Mouse (Mus musculus): Measurements from ENCODE around the gene Rpl15.
"Not testable (repeated sequence)": the region's sequence is repeated elsewhere in the genome, so short reads cannot be mapped to it uniquely, and the experiment has no call there.

Rpl15 gene

DNA sequence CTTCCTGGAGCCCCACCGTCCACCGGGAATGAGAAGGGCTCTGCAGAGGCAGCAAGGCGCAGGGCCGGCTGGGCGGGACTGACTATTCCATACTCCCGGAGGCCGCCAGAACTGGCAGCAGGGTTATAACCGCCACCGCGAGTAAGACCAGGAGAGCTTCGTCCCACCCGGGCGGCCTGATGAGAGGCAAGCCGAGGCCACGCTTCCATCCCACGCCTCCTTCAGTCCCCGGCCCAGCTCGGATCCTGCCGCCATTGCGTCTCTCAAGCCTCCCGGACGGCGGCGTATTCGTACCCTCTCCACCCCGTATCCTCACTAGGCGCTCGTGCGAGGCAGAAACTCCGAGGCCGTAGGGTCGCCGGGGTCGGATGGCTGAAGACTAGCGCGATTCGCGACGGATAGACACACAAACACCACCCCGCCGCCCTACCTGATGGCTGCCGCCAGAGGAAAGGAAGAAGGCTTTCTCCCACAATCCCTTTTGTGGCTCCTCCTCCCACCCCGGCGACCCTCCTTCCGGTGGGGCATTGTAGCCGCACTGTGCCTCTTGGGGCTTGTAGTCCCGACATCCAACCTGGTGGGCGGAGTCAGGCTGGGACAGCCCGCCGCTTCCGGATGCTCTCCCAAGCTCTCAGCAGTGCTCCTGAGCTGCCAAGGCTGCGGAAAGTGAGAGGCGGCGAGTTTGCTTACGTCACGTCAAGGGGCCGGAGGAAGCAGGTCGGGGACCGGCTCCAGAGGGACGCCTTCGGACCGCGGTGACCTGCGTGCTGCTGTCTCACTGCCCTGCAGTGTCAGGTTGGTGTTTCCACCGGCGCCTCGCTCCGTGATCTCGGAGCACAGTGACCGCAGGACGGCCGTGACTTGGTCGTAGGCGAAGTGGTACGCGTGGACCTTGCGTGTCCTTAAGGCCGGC is at the start of gene Rpl15, which contains the start of gene Nkiras1:
Gene Rpl15 (minus strand): TSS at position 863 of the 913 bp plus-strand sequence.
Gene Nkiras1 (plus strand): TSS at position 608 of the 913 bp plus-strand sequence.
- peak; percentile 98 for DNase-seq (ENCODE audit: low spot score)

- no peak for DNase-seq (ENCODE audit: low spot score)
Observed at GRCm38 (mm10) chr14:18317457-18318411, 46.5 kb upstream of the Rpl15 start.

DNA sequence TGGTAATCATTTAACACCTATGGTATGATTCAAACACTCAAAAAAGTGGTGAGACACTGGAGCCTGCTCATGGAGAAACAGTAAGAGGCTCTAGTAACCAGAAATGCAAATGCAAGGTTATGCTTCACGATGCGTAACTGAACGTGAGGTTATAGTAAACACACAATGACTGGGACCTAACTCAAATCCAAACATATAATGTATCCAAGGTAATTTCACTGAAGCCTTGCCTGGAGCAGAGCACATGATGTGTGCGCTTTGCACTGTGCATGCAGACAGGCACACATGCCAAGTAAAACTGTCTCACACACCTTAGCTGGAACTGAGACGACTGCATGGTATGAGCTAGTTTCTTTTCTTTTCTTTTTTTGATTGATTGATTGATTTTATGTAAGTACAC is 33.0 kb upstream of the Rpl15 start:
- DNase-seq (ENCODE audit: low spot score): no peak

- no peak for DNase-seq (ENCODE audit: low spot score)
Observed at GRCm38 (mm10) chr14:18303262-18303661, 32.1 kb upstream of the Rpl15 start.

- DNase-seq (ENCODE audit: low spot score): no peak
Observed at GRCm38 (mm10) chr14:18302750-18303149, 31.6 kb upstream of the Rpl15 start.

- DNase-seq (ENCODE audit: low spot score): no peak
Observed at GRCm38 (mm10) chr14:18301591-18301990, 30.4 kb upstream of the Rpl15 start.

GRCm38 (mm10) chr14:18300676-18301075 is 29.5 kb upstream of the Rpl15 start:
- no peak for DNase-seq (ENCODE audit: low spot score)

DNA sequence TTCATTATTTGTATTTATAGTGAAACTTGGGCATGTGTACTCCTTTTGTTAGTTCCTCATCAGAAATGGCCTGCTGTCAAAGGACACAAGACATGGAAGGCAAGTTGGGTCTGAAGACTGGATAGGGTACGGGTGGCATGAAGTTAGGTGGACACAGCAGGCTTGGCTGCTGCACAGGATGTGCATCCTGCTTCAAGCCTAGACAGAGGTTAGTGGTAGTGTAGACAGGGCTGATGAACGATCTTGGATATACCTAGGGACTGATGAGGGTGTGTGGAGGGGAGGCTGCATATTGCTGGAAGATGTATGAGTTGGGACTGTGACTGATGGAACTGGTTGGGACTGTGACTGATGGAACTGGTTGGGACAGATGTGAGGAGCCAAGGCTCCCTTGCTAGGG is 27.7 kb upstream of the Rpl15 start:
- no peak for DNase-seq (ENCODE audit: low spot score)

DNA sequence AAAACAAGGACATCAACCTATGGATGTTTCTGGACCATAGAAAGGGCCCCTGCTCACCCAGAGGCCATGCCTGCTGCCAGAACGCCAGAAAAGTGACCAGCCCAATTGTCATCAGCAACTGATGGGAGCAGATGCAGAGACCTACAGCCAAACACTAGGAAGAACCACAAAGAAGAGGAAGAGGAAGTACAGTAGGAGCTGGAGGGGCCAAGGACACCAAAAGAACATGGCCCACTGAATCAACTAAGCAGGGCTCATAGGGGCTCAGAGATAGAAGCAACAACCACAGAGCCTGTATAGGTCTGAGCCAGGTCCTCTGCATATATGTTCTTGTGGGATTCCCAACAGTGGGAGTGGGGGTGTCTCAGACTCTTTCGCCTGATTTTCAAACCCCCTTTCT is 26.2 kb upstream of the Rpl15 start:
- no peak for DNase-seq (ENCODE audit: low spot score)

- no peak for DNase-seq (ENCODE audit: low spot score)
Observed at GRCm38 (mm10) chr14:18292578-18292977, 21.4 kb upstream of the Rpl15 start.

DNA sequence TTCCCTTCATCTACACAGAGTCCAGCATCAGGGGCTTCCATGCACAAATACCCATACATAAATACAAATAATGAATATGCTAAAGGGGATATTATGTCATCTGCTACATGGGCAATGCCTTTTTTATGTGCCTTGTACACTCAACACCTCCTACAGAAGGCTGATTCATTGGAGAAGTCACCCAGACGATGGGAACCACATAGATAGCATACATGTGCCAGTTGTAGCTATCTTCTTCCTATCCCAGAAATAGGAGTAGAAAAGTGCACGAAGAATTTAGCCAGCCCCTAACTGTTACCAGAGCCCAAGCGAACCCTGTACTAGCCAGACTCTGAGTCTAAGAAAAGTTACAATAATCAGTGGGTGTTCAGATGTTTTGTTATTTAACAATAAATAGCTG is 20.9 kb upstream of the Rpl15 start:
- DNase-seq (ENCODE audit: low spot score): no peak

- no peak for DNase-seq (ENCODE audit: low spot score)
Observed at GRCm38 (mm10) chr14:18287391-18287790, 16.2 kb upstream of the Rpl15 start.

DNA sequence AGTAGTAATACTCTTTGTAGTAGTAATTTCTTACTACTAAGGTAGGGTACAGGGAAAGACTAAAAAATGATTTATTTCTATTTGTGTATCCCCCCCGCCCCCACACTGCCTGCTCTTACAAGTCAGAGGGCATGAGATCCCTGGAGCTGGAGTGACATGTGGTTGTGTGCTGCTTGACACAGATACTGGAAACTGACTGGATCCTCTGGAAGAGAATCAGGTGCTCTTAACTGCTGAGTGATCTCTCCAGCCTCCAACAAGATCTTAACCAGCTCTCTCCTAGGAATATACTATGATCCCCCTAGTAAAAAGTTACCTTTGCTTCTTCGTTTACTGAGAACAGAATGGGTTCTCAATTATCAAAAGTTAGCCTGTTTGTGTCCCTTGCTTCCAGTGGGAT is 15.2 kb upstream of the Rpl15 start:
- no peak for DNase-seq (ENCODE audit: low spot score)

DNA sequence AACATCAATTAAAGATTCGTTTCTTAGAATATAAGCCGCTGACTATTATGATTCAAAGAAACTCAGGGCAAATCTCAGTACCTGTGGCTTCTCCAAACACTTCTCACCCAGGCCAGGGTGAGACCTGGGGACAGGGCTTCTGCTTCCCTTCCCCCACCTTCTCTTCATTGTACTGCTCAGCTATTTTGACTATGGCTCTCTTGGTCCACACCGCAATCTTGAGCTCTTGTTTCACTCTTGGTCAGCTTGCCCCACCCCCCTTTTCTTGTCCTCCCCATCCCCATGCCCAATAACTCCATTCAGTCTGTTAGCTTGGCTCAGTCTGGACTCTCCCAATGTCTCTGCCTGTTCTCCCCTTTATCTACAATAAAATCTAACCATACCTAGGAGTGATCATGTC is 14.3 kb upstream of the Rpl15 start:
- no peak for DNase-seq (ENCODE audit: low spot score)

- no peak for DNase-seq (ENCODE audit: low spot score)
Observed at GRCm38 (mm10) chr14:18284581-18284980, 13.4 kb upstream of the Rpl15 start.

DNA sequence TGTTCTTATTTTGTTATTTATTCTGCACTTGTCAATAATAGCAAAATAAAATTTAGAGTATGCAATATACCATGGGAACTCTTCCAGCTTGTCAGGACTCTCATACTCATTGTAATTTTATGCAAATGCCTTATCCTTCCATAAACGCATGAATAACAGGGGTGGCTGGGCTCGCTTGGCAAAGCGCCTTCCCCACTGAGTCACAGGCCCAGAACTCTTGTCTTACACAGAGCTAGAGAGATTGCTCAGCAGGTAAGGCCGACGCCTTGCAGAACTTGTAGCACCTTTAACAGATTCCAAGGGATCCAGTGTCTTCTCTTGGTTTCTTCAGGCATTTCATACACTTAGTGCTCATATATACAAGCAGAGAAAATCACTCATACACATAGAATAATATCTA is 9.2 kb upstream of the Rpl15 start:
- no peak for DNase-seq (ENCODE audit: low spot score)

DNA sequence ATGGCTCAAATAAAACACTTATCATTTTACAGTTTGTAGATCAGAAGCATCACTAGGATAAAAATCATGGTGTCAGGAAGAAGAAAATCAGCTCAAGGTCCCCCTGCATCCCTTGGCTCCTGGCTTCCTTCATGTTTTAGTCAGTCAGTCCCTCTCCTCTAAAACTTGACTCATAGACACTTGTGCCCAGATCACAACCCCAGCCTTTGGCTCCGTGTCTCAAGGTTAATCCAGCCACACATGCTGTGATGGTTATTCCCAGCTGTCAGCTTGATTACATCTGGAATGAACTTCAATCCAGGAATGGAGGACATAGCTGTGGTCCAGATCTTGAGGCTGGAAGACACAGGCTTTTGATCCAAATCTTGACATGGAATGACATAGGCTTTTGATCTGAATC is 3.3 kb upstream of the Rpl15 start:
- DNase-seq (ENCODE audit: low spot score): no peak

DNA sequence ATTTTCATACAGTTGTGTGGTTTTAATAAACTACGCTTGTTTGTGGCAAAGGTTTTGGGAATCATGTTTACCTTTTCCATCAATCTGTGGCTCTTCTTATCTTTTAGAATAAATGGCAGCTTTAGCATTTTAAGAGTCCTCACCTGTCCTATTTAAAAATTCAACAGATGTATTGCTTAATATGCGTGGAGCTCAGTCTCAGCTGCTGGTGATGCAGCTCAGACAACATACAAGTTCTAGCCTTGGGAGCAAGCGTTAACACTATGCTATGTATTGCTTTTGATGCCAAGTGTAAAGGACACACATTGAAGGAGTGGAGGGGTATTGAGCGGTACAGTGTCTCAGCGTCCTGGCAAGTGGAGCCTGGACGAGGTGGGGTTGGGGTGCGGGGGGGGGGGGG is 475 bp upstream of the Rpl15 start:
- no peak for DNase-seq (ENCODE audit: low spot score)

DNA sequence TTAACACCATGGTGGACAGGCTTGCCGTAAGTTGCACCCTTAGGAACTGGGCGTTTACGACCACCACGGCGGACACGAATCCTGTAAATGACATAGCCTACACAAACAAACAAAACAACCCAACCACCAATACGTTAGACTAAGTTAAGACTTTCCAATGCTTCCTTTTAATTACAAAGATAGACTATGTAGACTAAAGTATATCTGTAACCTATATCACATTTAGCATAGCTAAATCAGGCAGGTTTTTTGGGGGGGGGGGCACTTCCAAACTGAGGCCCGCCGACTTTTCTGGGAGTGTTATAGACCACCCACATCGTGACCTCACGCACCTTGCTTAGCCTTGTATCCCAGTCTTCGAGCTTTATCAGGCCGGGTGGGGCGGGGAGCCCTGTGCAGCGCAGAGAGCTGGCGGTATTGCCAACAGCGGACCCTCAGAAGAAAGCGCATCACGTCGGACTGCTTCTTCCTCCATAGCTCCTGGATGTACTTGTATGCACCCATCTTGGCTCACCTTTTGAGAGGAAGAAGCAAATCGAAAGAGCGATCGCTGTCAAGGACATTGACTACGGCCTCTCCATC is 1.2 kb downstream of the Rpl15 start:
- DNase-seq (ENCODE audit: low spot score): not testable (repeated sequence)

- DNase-seq (ENCODE audit: low spot score): peak; percentile 31
Observed at GRCm38 (mm10) chr14:18263427-18263826, 7.8 kb downstream of the Rpl15 start.

DNA sequence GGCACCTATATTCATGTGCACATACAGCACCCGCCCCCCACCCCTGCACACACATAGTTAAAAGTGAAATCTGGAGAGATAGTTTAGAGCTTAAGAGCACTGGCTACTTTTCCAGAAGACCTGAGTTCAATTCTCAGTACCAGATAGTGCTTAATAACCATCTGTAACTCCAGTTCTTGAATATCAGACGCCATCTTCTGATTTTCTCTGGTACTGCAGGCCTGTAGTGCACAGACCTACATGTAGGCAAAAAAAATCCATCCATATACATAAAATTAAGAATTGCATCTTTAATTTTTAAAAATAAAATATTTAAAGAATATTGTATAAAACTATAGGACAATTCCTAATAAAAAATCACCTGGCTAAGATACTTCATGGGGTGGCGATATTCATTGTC is 10.0 kb downstream of the Rpl15 start:
- DNase-seq (ENCODE audit: low spot score): no peak

DNA sequence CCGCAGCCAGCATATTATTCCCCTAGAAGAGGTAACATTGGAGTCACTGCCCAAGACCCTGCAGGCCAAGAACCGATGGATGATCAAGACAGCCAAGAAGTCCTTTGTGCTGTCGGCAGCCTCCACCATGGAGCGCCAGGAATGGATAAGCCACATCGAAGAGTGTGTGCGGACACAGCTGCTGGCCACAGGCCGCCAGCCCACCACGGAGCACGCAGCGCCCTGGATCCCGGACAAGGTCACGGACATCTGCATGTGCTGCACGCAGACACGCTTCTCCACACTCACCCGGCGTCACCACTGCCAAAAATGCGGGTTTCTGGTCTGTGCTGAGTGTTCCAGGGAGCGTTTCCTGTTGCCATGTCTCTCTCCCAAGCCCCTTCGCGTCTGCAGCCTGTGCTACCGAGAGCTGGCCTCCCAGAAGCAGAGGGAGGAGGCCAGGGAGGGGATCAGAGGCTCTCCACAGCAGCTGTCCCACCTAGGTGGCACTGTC is 28.5 kb downstream of the Rpl15 start:
- no peak for DNase-seq (ENCODE audit: low spot score)

All from ovary, postnatal 36 days (tissue).